Mouse (Mus musculus) stomach, embryonic 14.5 days (tissue): ENCODE data around the gene Adpgk. TPM values are rescaled to one million over a fixed set of nuclear protein-coding genes. Genes with fewer than 3 reads are reported as not detected.

Experiments used
- ATAC-seq: fragments of 200-750 bp; cut with Nextera tagmentation; 2 replicates; pipeline ENCODE4 v1.8.0; 2017; ENCODE audit warnings: low read depth, moderate TSS enrichment; ENCODE audit not compliant: insufficient number of reproducible peaks, insufficient read depth, low FRiP score
- H3K27ac ChIP-seq: fragments of 300-500 bp; sonication (generic); 2 replicates; pipeline ENCODE4 v1.5.1; 2014; ENCODE audit warnings: mild to moderate bottlenecking, low read length, moderate library complexity, mixed read lengths
- H3K27me3 ChIP-seq: fragments of 300-500 bp; sonication (generic); 2 replicates; pipeline ENCODE4 v1.6.1; 2014; ENCODE audit warnings: low read length, control low read depth, mixed read lengths; ENCODE audit not compliant: control insufficient read depth, insufficient read depth
- H3K36me3 ChIP-seq: fragments of 300-500 bp; sonication (generic); 2 replicates; pipeline ENCODE4 v1.6.1; 2014; ENCODE audit warnings: mild to moderate bottlenecking, control low read depth, low read length, moderate library complexity, mixed read lengths; ENCODE audit not compliant: control insufficient read depth, insufficient read depth
- H3K4me1 ChIP-seq: fragments of 300-500 bp; sonication (generic); 2 replicates; pipeline ENCODE4 v1.6.1; 2014; ENCODE audit warnings: low read length, control low read depth, mixed read lengths; ENCODE audit not compliant: control insufficient read depth, insufficient read depth
- H3K4me2 ChIP-seq: fragments of 300-500 bp; sonication (generic); replicated peaks from 2 replicates; pipeline ENCODE4 v1.6.1; 2014; ENCODE audit warnings: low read depth, low read length, control low read depth
- H3K4me3 ChIP-seq: fragments of 300-500 bp; sonication (generic); 2 replicates; pipeline ENCODE4 v1.5.1; 2014; ENCODE audit warnings: low read depth, low read length, control low read depth
- H3K9ac ChIP-seq: fragments of 300-500 bp; sonication (generic); replicated peaks from 2 replicates; pipeline ENCODE4 v1.6.1; 2014; ENCODE audit warnings: low read depth, mild to moderate bottlenecking, control low read depth, low read length, moderate library complexity, mixed read lengths
- H3K9me3 ChIP-seq: fragments of 300-500 bp; sonication (generic); 2 replicates; pipeline ENCODE4 v1.6.1; 2016; ENCODE audit warnings: low read depth, low read length, control low read depth; ENCODE audit not compliant: control insufficient read depth
- WGBS: fragments of 180-500 bp; shearing (Covaris S2); extraction: QIAGEN DNeasy Blood & Tissue Kit; methylation state at CpG from one replicate; pipeline ENCODE4 v1.1.7; 2014; 5-methylcytosine and 5-hydroxymethylcytosine counted together
- polyA plus RNA-seq: library from polyadenylated mRNA; unstranded; fragments of >200 nt; fragmentation: Nextera tagmentation; extraction: Ambion mirVana; gene quantifications from 2 replicates; pipeline ENCODE4 v1.2.1, GENCODE M21; 2014

Adpgk gene
- polyA plus RNA-seq, 1 experiment from 2014 or later, result 35.9 TPM

- Histone ChIP-seq H3K4me1 (no peaks in the 10 kb centered on the region), H3K27ac (no peak overlapping the region)
Measured at GRCm38 (mm10) chr9:59369646-59370045, 78.3 kb downstream of the Adpgk start.

More at GRCm38 (mm10) chr9:59369646-59370045, 78.3 kb downstream of the Adpgk start:
- H3K9me3 ChIP-seq, result no peaks in the 10 kb centered on the region
- 89% methylated on average over 9 of the region's 9 CpGs for WGBS
- H3K4me3 ChIP-seq, result no peak overlapping the region
- H3K4me2 ChIP-seq, result no peak overlapping the region
- H3K9ac ChIP-seq, result no peak overlapping the region
- H3K36me3 ChIP-seq, result no peaks in the 10 kb centered on the region
- no peak for ATAC-seq
- no peaks in the 10 kb centered on the region for H3K27me3 ChIP-seq

Other genes starting within 250 kb of the Adpgk start
- gene Bbs4, start 62.0 kb downstream of the Adpgk start, polyA plus RNA-seq, result 13.4 and 15.6 TPM in 2 replicates
- gene Arih1, start 195.1 kb downstream of the Adpgk start, polyA plus RNA-seq, result 18.3 and 19.4 TPM in 2 replicates
- gene Hexa, start 248.0 kb downstream of the Adpgk start, polyA plus RNA-seq, result 86.7 and 88.1 TPM in 2 replicates
- gene Tmem202, start 248.3 kb downstream of the Adpgk start, polyA plus RNA-seq, result 0.39 TPM in 1 of 2 replicates, not detected in the other